Mouse (Mus musculus): ENCODE measurements around the gene Lor. TPM values are rescaled to one million over a fixed set of nuclear protein-coding genes. Genes with fewer than 3 reads are reported as not detected.

Lor gene
- polyA plus RNA-seq, 1 experiment from 2014 or later, result 3.7 TPM

Small RNA genes within 50 kb of the gene (microRNA-seq; reads per million reads assigned to microRNA genes)
- not detected for gene Gm25145

Other genes starting within 250 kb of the Lor start
- not detected in 2 replicates for gene Pglyrp3, start 68.6 kb downstream of the Lor start, polyA plus RNA-seq (2015; fragmentation: Nextera tagmentation; extraction: Ambion mirVana)
- not detected in 2 replicates for gene Prr9, start 40.8 kb upstream of the Lor start, polyA plus RNA-seq (2015; fragmentation: Nextera tagmentation; extraction: Ambion mirVana)
- gene Lelp1, start 59.6 kb upstream of the Lor start, polyA plus RNA-seq (2015; fragmentation: Nextera tagmentation; extraction: Ambion mirVana), result not detected in 2 replicates
- not detected in 2 replicates for gene Sprr2a1, start 132.7 kb upstream of the Lor start, polyA plus RNA-seq (2015; fragmentation: Nextera tagmentation; extraction: Ambion mirVana)
- not detected in 2 replicates for gene Sprr2a2, start 132.8 kb upstream of the Lor start, polyA plus RNA-seq (2015; fragmentation: Nextera tagmentation; extraction: Ambion mirVana)
- not detected in 2 replicates for gene Sprr2a3, start 202.3 kb upstream of the Lor start, polyA plus RNA-seq (2015; fragmentation: Nextera tagmentation; extraction: Ambion mirVana)
- not detected in 2 replicates for gene Sprr2b, start 233.5 kb upstream of the Lor start, polyA plus RNA-seq (2015; fragmentation: Nextera tagmentation; extraction: Ambion mirVana)